Mouse (Mus musculus) left cerebral cortex, postnatal 36 days (tissue): Measurements from ENCODE around the gene Gm11127. TPM values are rescaled to one million over a fixed set of nuclear protein-coding genes. Genes with fewer than 3 reads are reported as not detected.

Experiments
- DNase-seq, 2 experiments: peaks; one replicate each; pipeline ENCODE4 v3.0.0; 2021 to 2022; ENCODE audit warnings: low spot score in 2 of 2, mixed read lengths in 1 of 2
- intact Hi-C: fragments of 180-260 bp; cut with DNase I; formaldehyde crosslinking; loops from one replicate; pipeline ENCODE4 v1.15.1; 2025
- total RNA-seq, 2 experiments: library from RNA; stranded (reverse); gene quantifications; 2 replicates each; pipeline ENCODE4 v1.2.3; 2021

The Gm11127 gene
- total RNA-seq, 2 experiments from 2014 or later = 0.59 to 1.9 TPM

- no peak for DNase-seq
- intact Hi-C loops = no loop called here
Measured at GRCm38 (mm10) chr17:36014977-36015376, 43.2 kb downstream of the Gm11127 start.

Other genes with a start within 250 kb of the Gm11127 start
- gene Ier3, start 236.7 kb downstream of the Gm11127 start, total RNA-seq = 10 to 100 TPM; 10.6 to 13.6 TPM
- gene Flot1, start 235.1 kb downstream of the Gm11127 start, total RNA-seq = 100 to 1,000 TPM; 146 to 149 TPM
- gene Tubb5, start 220.1 kb downstream of the Gm11127 start, total RNA-seq = 100 to 1,000 TPM; 441 to 478 TPM
- gene Mdc1, start 216.9 kb downstream of the Gm11127 start, total RNA-seq = 10 to 100 TPM; 16.5 to 16.9 TPM
- gene Nrm, start 197.1 kb downstream of the Gm11127 start, total RNA-seq = 1 to 10 TPM; 2.3 to 3.1 TPM
- gene Ppp1r18, start 192.8 kb downstream of the Gm11127 start, total RNA-seq = 1 to 10 TPM; 9.2 to 9.3 TPM
- gene Dhx16, start 178.6 kb downstream of the Gm11127 start, total RNA-seq = 10 to 100 TPM; 26.0 to 32.0 TPM
- 10 to 100 TPM; 58.4 to 62.0 TPM for gene 2310061I04Rik, start 160.9 kb downstream of the Gm11127 start, total RNA-seq
- gene Atat1, start 148.3 kb downstream of the Gm11127 start, total RNA-seq = 10 to 100 TPM; 51.1 to 63.9 TPM
- 10 to 100 TPM; 38.0 to 46.2 TPM for gene Mrps18b, start 142.0 kb downstream of the Gm11127 start, total RNA-seq
- gene Ppp1r10, start 141.9 kb downstream of the Gm11127 start, total RNA-seq = 10 to 100 TPM; 62.5 to 84.5 TPM
- gene Abcf1, start 88.6 kb downstream of the Gm11127 start, total RNA-seq = 10 to 100 TPM; 71.0 to 77.8 TPM
- gene Gnl1, start 78.5 kb downstream of the Gm11127 start, total RNA-seq = 100 to 1,000 TPM; 173 to 198 TPM
- gene Prr3, start 78.1 kb downstream of the Gm11127 start, total RNA-seq = 10 to 100 TPM; 36.9 to 40.0 TPM
- 1 to 10 TPM; 1.1 to 2.2 TPM for gene H2-T24, start 37.8 kb downstream of the Gm11127 start, total RNA-seq
- gene H2-T23, start 25.5 kb downstream of the Gm11127 start, total RNA-seq = 10 to 100 TPM; 12.6 to 15.1 TPM
- 10 to 100 TPM; 11.0 to 12.2 TPM for gene H2-T22, start 15.6 kb downstream of the Gm11127 start, total RNA-seq
- gene Gm6034, start 15.4 kb downstream of the Gm11127 start, total RNA-seq = under 1 TPM in 1 of 2 experiments, not detected in 1; 0.27 TPM
- gene Gm19684, start 63.3 kb upstream of the Gm11127 start, total RNA-seq = not detected
- gene Gm7030, start 71.1 kb upstream of the Gm11127 start, total RNA-seq = not detected
- not detected for gene Gm8909, start 110.2 kb upstream of the Gm11127 start, total RNA-seq
- gene H2-T3, start 131.9 kb upstream of the Gm11127 start, total RNA-seq = not detected
- gene Rpp21, start 199.7 kb upstream of the Gm11127 start, total RNA-seq = 10 to 100 TPM; 35.7 to 39.5 TPM
- gene Trim39, start 213.9 kb upstream of the Gm11127 start, total RNA-seq = 10 to 100 TPM; 18.9 to 25.2 TPM
- gene H2-M10.2, start 228.1 kb upstream of the Gm11127 start, total RNA-seq = not detected